Mouse (Mus musculus) CD4-positive helper T cell, adult 2 months (primary cell): ENCODE data around the gene Lat.
"Not testable (repeated sequence)": the region's sequence is repeated elsewhere in the genome, so short reads cannot be mapped to it uniquely, and the experiment has no call there.

Experiments
- DNase-seq: peaks from one replicate; pipeline ENCODE4 v3.0.0-alpha.2; 2012; ENCODE audit warnings: low read depth, missing footprints, low spot score

Gene Lat

DNA sequence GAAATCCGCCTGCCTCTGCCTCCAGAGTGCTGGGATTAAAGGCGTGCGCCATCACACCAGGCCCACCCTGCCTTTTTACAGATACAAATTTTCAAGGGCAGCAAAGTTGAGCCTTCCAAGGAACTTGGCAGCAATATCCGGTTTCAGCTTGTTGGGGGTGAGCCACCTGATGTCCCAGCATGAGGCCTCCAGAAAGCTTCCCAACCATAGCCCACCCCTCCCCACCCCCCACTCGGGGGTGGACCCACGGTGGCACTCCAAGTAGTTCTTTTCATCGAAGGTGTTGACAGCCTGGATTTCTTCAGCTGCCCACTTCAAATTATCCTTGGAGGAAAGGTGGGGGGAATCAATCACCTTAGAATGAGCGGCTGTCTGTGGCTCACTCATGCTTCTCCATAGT is 30.5 kb downstream of the Lat start:
- no peak for DNase-seq

GRCm38 (mm10) chr7:126335556-126335955 is 33.8 kb downstream of the Lat start:
- no peak for DNase-seq

DNA sequence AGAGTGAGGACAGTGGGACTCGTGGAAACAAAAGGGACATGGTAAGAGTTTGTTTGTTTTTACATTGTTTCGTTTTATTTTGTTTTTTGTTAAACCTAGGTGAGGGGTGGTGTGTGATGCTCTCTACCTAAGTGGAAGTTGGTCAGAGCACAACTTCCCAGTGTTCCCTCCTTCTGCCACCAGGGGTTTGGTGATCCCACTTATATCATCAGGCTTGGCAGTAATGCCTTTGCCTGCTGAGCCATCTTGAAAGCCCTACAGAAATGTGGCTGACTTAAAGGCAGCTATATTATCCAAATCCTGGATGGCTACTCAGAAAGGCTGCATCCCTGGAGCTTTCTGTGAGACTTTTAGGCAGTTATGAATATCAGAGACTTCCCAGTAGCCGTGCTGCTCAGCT is 36.7 kb downstream of the Lat start:
- no peak for DNase-seq

- DNase-seq, result no peak
Observed at GRCm38 (mm10) chr7:126330693-126331092, 38.7 kb downstream of the Lat start.

- DNase-seq, result peak; percentile 64
Observed at GRCm38 (mm10) chr7:126329907-126330645, 39.3 kb downstream of the Lat start.

DNA sequence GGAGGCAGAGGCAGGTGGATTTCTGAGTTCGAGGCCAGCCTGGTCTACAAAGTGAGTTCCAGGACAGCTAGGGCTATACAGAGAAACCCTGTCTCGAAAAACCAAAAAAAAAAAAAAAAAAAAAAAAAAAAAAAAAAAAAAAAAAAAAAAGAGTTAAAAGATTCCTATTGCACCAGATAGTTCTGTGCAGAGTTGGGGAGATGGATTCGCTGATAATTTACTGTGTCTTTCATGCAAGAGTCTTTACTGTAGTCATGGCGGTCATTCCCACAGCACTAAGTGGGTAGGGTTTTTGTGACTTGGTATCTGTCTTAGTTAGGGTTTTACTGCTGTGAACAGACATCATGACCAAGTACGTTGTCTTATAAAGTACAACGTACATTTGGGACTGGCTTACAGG is 40.5 kb downstream of the Lat start:
- DNase-seq, result not testable (repeated sequence)

DNA sequence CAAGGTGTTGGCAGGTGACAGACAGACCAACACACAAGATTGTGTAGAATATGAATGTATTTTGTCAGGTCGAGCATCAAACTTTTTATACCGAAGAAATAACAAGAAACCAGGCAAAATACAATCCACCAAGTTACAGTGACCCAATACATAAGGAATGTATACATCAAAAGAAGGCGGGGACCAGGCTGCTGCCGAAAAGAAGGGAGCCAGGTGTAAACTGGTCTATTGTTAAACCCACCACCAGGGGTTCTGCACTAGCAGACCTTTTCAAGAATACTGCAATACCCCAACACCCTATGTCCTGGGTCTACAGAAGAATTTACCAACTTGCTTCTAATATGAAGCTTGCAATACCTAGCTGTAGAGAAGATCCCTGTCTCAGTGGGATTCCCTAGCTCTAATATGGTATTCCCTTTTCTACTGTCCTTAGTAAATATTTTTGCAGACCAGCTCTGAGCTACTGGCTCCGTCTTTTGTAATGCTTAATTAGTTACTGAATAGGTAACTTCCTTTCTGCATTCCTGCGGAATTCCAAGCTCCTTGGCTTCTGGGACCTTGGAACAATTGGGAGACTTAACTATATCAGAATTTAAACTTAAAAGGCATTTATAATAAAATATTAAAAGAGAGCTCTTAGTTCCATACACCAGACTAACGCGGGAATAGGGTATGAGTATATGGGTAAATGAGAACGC is 43.6 kb downstream of the Lat start:
- DNase-seq, result not testable (repeated sequence)

GRCm38 (mm10) chr7:126324791-126325190 is 44.6 kb downstream of the Lat start:
- DNase-seq, result no peak

DNA sequence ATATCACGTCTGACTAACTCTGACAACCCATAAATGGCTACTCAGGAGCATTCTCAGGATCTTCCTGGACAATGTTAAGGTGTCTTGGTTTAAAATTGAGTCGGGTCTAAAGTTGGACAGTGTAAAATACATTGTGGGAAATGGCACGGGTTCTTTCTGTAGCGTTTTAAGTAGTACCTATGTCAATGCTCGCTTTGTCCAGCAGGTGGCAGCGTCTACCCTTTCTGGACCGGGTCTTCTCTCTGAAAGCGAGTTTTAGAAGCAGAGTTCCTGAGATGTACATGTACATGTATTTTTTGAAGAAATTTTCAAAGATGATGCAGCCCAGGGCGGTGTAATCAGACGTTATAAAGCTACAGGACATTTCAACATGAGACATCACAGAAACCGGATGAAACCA is 45.6 kb downstream of the Lat start:
- DNase-seq, result peak; percentile 85

DNA sequence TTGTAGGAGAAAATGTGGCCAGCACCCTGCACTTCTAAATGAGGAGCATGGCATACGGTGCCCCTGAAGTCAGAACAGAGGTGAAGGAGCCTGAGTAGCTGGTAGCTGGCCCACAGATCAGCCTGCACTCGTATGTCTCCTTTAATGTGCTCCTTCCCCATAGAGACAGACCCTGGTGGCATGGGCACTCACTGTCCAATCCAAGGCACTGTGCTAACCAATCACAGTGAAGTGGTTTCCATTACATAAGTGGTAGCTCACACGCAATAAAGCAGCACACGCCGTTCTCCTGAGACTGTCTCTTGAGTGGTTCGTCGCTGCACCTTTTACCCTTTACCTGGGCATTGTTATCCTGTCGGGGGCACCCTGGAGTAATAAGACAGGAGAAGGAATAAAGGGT is 55.1 kb downstream of the Lat start:
- DNase-seq, result no peak
